Mouse (Mus musculus) neutrophil, adult 59 days (primary cell): Measurements from ENCODE around the gene Iqcg. TPM values are rescaled to one million over a fixed set of nuclear protein-coding genes. Genes with fewer than 3 reads are reported as not detected.

Source experiments
- total RNA-seq, 2 experiments: library from RNA; stranded (reverse); gene quantifications; 1 replicate in 1 of 2; 2 replicates in 1 of 2; pipeline ENCODE4 v1.2.4; 2023

Iqcg gene
- total RNA-seq, result under 1 TPM in 1 of 2 experiments, not detected in 1; 0.07 TPM

GRCm38 (mm10) chr16:33056095-33056785 is at the start of gene Iqcg, which contains the start of gene Rpl35a:
TSS of gene Iqcg (minus strand) at chr16:33056218.
TSS of gene Rpl35a (plus strand) at chr16:33056453.

GRCm38 (mm10) chr16:33062024-33062681 is 6.1 kb upstream of the Iqcg start, which contains the start of gene Lmln:
TSS of gene Lmln (plus strand) at chr16:33062521.

Other genes with a start within 250 kb of the Iqcg start
- not detected for gene Smbd1, start 245.7 kb downstream of the Iqcg start, total RNA-seq
- gene Fyttd1, start 178.7 kb downstream of the Iqcg start, total RNA-seq, result 10 to 100 TPM; 17.3 to 20.7 TPM
- gene Rubcn, start 178.5 kb downstream of the Iqcg start, total RNA-seq, result 10 to 100 TPM; 17.4 to 26.2 TPM
- gene Lrch3, start 142.1 kb downstream of the Iqcg start, total RNA-seq, result 10 to 100 TPM; 28.9 to 36.5 TPM
- 100 to 1,000 TPM; 344 to 412 TPM for gene Rpl35a, start 235 bp upstream of the Iqcg start, total RNA-seq
- gene Lmln, start 6.3 kb upstream of the Iqcg start, total RNA-seq, result 1 to 10 TPM; 3.6 to 6.1 TPM
- gene Osbpl11, start 128.9 kb upstream of the Iqcg start, total RNA-seq, result 10 to 100 TPM; 35.2 to 39.4 TPM
- 10 to 100 TPM; 43.4 to 44.1 TPM for gene Snx4, start 195.2 kb upstream of the Iqcg start, total RNA-seq